Mouse (Mus musculus): ENCODE results near the gene Arfgef2.

Arfgef2 gene

DNA sequence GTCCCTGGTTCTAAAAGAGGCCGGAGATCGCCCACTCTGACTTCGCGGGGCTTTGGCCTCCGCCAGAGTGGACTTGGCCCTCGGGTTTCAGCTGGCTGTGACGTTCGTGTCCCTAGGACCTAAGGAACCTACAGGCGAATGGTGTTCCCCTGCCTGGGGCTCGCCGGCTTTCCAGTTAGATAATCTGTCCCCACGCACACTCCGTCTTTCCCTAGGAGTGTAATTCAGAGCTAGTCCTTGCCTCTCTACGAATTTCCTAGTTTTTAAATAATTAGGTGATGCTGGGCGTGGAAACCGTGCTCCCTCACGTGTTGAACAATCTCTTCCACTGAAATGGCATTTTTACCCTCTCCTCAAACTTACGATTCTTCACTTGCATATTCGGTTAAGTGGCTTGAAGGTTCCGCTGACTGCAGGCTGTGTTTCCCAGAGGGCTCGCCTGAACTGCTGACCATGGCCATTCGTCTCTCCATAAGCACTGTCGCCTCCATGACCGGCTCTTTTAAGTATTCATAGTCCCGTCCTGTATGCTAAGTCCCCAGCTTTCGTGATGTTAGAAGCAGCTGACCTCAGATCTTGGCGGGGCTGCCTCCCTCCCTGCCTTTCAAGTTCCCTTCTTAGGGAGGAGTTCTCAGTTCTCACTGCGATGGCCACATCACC is 101.3 kb downstream of the Arfgef2 start:
- peak; percentile 29 for DNase-seq (ENCODE audit: low spot score)

DNA sequence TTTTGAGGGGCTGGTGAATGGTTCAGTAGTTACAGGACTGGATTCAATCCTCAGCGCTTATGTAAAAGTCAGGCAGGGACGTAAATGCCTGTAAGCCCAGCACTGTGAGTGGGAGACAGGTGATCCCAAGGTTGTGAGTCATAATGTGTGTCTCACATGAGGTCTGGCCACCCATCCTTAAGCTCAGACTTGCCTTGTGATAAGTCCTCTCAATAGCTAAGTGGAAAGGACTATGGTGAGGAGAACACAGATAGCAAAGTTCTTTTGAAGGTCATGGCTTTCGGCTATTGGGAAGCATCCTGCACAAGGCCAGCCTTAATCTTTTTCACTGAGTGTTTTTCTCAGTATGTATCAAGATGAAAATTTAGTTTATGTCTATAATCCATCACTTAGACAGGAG is 104.3 kb downstream of the Arfgef2 start:
- DNase-seq (ENCODE audit: low spot score), result no peak

DNA sequence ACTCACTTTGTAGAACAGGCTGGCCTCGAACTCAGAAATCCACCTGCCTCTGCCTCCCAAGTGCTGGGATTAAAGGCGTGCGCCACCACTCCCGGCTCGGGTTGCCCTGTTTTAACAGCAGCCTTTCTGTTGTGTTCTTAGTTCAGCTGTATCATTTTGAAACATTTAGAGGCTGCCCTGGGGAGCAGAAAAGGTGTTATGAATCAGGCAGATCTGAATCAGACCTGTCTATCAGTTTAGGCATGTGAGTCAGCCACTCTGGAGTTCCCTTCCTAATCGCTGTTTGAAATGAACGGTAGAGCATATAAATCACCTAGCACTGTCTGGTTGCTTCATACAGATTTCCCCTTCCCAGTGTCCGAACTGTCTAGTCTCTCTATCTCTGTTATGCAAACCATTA is 105.1 kb downstream of the Arfgef2 start:
- no peak for DNase-seq (ENCODE audit: low spot score)

DNA sequence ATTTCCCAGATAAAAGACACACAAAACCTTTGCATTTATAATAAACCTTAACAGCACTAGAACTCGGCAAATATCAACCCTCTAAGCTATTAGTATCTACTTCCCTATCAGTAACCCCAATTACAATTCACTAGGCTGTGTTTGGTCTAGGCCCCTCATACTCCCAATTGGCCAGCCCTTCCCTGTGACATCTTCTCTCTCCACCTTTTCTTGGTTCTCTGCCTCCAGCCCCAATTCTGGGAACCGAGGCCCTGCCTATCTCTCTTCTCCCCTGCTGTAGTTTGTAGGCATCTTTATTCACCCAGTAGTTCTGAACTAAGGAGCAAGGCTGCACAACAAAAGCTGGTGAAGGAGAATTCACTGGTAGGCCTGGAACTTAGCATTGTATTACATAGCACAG is 118.6 kb downstream of the Arfgef2 start:
- DNase-seq (ENCODE audit: low spot score), result no peak

DNA sequence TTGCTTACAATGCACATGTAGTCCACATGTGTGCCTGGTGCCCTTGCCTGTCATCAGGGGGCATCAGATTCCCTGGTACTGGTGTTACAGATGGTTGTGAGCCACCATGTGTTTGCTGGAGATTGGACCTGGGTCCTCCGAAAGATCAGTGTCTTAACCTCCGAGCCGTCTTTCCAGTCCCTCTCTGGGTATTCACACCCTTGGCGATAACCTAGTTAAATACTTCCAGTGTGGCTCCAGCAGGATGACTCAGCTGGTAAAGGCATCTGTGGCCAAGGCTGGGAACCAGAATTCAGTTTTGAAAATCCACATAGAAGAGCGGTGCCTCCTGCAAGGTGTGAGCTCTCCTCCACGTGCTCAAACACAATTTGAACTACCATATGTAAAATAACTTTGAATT is 128.6 kb downstream of the Arfgef2 start:
- no peak for DNase-seq (ENCODE audit: low spot score)

DNA sequence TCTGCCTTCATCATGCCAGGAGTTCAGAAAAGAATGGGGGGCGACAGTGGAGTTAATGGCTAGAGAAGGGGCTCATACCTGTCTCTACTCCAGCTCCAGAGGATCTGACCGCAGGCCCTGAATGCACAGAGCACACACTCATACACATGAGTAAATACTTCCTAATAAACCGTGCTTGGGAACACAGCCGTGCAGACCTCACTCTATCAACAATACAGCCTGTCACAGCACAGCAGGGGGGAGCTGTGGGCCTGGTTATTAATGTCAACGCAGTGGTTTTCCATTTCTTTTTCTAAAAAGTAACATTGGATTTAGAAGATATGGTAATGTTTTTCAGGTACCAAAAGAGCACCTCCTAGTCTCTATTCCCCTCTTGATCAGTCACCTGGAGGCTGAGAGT is 129.0 kb downstream of the Arfgef2 start:
- DNase-seq (ENCODE audit: low spot score), result no peak

DNA sequence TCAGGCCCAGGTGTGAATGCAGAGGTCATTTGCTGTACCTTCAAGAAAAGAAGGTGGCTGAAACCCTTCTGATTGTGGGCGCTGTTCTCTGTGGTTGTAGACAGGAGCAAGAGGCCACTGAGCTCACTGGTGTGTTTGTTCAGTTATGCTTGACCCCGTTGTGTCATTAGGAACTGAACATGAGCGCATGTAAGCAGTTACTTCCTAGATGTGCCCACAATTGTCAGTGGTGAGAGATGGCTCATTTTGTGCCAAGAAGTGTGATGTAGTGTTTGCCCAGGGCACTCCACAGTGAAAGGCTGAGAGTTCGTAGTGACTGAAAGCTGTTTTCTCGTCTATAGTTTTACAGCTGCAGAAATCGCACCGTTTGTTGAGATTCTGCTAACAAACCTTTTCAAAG is 130.2 kb downstream of the Arfgef2 start:
- no peak for DNase-seq (ENCODE audit: low spot score)

DNA sequence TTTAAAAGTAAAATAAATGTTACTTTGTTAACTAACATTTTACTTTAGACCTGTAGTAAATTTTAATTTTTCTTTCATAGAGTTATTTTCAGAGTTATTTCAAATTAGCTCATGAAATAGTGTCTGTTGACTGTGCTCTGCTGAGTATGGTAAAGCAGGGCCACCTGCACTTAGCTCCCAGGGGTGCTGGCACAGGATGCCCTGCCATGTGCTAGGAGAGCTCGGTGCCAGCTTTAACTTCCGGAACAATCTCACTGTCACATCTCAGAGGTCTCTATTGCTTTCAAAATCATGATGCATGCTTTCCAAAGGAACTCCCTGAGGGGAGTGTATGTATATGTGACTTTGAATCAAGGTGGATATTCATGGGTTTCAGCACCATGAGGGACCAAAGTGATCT is 130.8 kb downstream of the Arfgef2 start:
- DNase-seq (ENCODE audit: low spot score), result no peak

DNA sequence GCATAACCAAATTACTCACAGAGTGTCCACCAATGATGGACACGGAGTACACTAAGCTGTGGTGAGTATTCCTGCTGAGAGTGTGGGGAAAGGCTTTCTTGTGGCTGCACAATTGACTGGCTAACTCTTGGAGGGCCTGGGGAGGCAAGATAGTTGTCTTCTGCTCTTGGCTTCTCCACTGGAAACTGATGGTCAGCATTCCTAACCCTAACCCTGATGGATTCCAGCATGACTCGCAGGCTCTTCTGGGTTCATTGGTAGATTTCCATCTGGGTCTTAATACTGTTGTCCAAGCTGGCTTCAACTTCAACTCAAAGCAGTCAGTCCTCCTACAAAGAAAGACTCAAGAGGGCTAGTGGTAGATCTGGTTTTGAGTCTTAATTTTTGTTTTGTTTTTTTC is 137.8 kb downstream of the Arfgef2 start:
- DNase-seq (ENCODE audit: low spot score), result no peak

DNA sequence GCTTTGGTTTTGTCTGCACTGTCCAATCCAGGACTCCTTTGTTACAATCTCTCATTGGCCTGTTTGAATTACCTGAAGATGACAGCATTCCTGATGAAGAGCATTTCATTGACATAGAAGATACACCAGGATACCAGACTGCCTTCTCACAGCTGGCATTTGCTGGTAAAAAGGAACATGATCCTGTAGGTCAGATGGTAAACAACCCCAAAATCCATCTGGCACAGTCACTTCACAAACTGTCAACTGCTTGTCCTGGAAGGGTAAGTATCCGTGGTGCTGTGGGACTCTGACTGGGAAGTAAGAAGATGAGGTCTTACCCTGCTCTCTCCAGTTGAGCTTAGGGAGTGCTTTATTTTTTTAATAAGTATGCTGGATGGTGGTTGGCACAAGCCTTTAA is 139.0 kb downstream of the Arfgef2 start:
- DNase-seq (ENCODE audit: low spot score), result no peak

DNA sequence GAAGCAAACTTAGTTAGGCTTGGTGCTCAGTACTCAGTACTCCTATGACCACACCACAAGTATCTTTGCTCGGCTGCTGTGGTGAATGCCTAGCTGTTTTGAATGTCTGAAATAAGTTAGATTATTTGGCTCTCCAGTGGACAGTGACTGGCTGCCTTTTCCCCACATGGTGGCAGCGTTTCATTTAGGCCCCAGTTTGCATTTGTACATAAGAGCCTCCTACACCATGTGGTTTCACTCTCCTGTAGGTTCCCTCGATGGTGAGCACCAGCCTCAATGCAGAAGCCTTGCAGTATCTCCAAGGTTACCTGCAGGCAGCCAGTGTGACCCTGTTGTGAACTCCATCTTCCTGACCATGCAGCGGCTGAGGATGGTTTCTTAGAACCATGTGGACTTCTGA is 140.1 kb downstream of the Arfgef2 start:
- DNase-seq (ENCODE audit: low spot score), result no peak
